Mouse (Mus musculus): ENCODE results near the gene Sptan1. TPM values are rescaled to one million over a fixed set of nuclear protein-coding genes. Genes with fewer than 3 reads are reported as not detected.
A peak's percentile ranks its signal among the peaks of the same experiment; 100 is the strongest.

Sptan1 gene
- total and polyA plus RNA-seq, 3 experiments, result 73.8 to 113 (median 88.0) TPM

- no peak overlapping the region for H3K9ac ChIP-seq (ENCODE audit: insufficient read depth, low read depth)
- H3K79me2 ChIP-seq (replicated peaks; ENCODE audit: control insufficient read depth, extremely low read depth, insufficient read depth, poor library complexity, severe bottlenecking), result no peaks in the 10 kb centered on the region; the same call in 1 of the 2 replicates
- H3K36me3 ChIP-seq (replicated peaks in 1 of 2; ENCODE audit: control insufficient read depth in 1 of 2, insufficient read depth in 1 of 2, low read length in 1 of 2), result peaks cover 85 to 97% of the 10 kb centered on the region in 2 experiments
- H3K4me3 ChIP-seq (replicated peaks in 1 of 3; ENCODE audit: low read depth in 2 of 3, low read length in 2 of 3, poor library complexity in 1 of 3), result no peak overlapping the region
- no peaks in the 10 kb centered on the region for H3K9me3 ChIP-seq (replicated peaks; ENCODE audit: low read length)
- DNase-seq (ENCODE audit: extremely low read depth), result no peak
- H3K27ac ChIP-seq (ENCODE audit: insufficient read depth, low read depth), result no peak overlapping the region
- no peaks in the 10 kb centered on the region for H3K27me3 ChIP-seq (replicated peaks)
- TF ChIP-seq TCF12 (IDR thresholded peaks at IDR 0.05; ENCODE audit: low read depth, low read length), result no peak
- TF ChIP-seq MAFK (IDR thresholded peaks at IDR 0.05; ENCODE audit: insufficient replicate concordance, low read length), result peak; percentile 75; the same call in 1 of the 2 replicates
- in situ Hi-C loops (cut with MboI; ENCODE audit: low pct_ligation_motif_present, low pct_unique_long_range_greater_than_20kb, low sequenced_read_pairs) (no loop called here), dilution Hi-C loops (cut with MboI; ENCODE audit: extremely low pct_ligation_motif_present, extremely low pct_unique_long_range_greater_than_20kb, low sequenced_read_pairs) (no loop called here)
- no peaks in the 10 kb centered on the region for H3K4me1 ChIP-seq (ENCODE audit: control insufficient read depth in 1 of 2, insufficient read depth in 2 of 2)
- H3K4me2 ChIP-seq (ENCODE audit: insufficient read depth, low read depth, poor library complexity, severe bottlenecking), result no peak overlapping the region
Measured at GRCm38 (mm10) chr2:29991962-29992361, 26.6 kb downstream of the Sptan1 start.

GRCm38 (mm10) chr2:30009101-30009500 lies 43.7 kb downstream of the Sptan1 start:
- dilution Hi-C loops (cut with MboI; ENCODE audit: extremely low pct_ligation_motif_present, extremely low pct_unique_long_range_greater_than_20kb, low sequenced_read_pairs) (no loop called here), in situ Hi-C loops (cut with MboI; ENCODE audit: low pct_ligation_motif_present, low pct_unique_long_range_greater_than_20kb, low sequenced_read_pairs) (no loop called here)
- TF ChIP-seq NELFE (IDR thresholded peaks at IDR 0.05; ENCODE audit: low read depth, low read length) (no peak), RCOR1 (conservative IDR thresholded peaks at IDR 0.05; ENCODE audit: low read depth, low read length) (no peak), POLR2A (IDR thresholded peaks at IDR 0.05; ENCODE audit: low read depth, low read length) (no peak), MAFK (IDR thresholded peaks at IDR 0.05; ENCODE audit: insufficient replicate concordance, low read length) (no peak)
- no peaks in the 10 kb centered on the region for H3K27me3 ChIP-seq (replicated peaks)
- no peak overlapping the region for H3K4me2 ChIP-seq (ENCODE audit: insufficient read depth, low read depth, poor library complexity, severe bottlenecking)
- no peak overlapping the region for H3K27ac ChIP-seq (ENCODE audit: insufficient read depth, low read depth)
- peaks cover 76 to 97% of the 10 kb centered on the region in 2 experiments for H3K36me3 ChIP-seq (replicated peaks in 1 of 2; ENCODE audit: control insufficient read depth in 1 of 2, insufficient read depth in 1 of 2, low read length in 1 of 2)
- no peak overlapping the region for H3K9ac ChIP-seq (ENCODE audit: insufficient read depth, low read depth)
- no peaks in the 10 kb centered on the region for H3K9me3 ChIP-seq (replicated peaks; ENCODE audit: low read length)
- no peaks in the 10 kb centered on the region for H3K4me1 ChIP-seq (ENCODE audit: control insufficient read depth in 1 of 2, insufficient read depth in 2 of 2)
- DNase-seq (ENCODE audit: extremely low read depth), result no peak
- H3K79me2 ChIP-seq (replicated peaks; ENCODE audit: control insufficient read depth, extremely low read depth, insufficient read depth, poor library complexity, severe bottlenecking), result no peaks in the 10 kb centered on the region
- no peak overlapping the region for H3K4me3 ChIP-seq (replicated peaks in 1 of 3; ENCODE audit: low read depth in 2 of 3, low read length in 2 of 3, poor library complexity in 1 of 3)

GRCm38 (mm10) chr2:30010840-30011281 lies 45.5 kb downstream of the Sptan1 start:
- in situ Hi-C loops (cut with MboI; ENCODE audit: low pct_ligation_motif_present, low pct_unique_long_range_greater_than_20kb, low sequenced_read_pairs), result no loop called here

More at GRCm38 (mm10) chr2:30010840-30011281, 45.5 kb downstream of the Sptan1 start:
- H3K36me3 ChIP-seq (replicated peaks in 1 of 2; ENCODE audit: control insufficient read depth in 1 of 2, insufficient read depth in 1 of 2, low read length in 1 of 2), result peaks cover 81 to 99% of the 10 kb centered on the region in 2 experiments
- no peak for DNase-seq (ENCODE audit: extremely low read depth)
- no peak overlapping the region for H3K4me3 ChIP-seq (replicated peaks in 1 of 3; ENCODE audit: low read depth in 2 of 3, low read length in 2 of 3, poor library complexity in 1 of 3)
- no peak overlapping the region for H3K4me2 ChIP-seq (ENCODE audit: insufficient read depth, low read depth, poor library complexity, severe bottlenecking)
- H3K9ac ChIP-seq (ENCODE audit: insufficient read depth, low read depth), result no peak overlapping the region
- H3K27me3 ChIP-seq (replicated peaks), result no peaks in the 10 kb centered on the region
- no peak for TF ChIP-seq MAX (IDR thresholded peaks at IDR 0.05; ENCODE audit: low read length)
- no peak for TF ChIP-seq CHD1 (IDR thresholded peaks at IDR 0.05; ENCODE audit: low read depth, low read length)
- no peak for TF ChIP-seq POLR2A (IDR thresholded peaks at IDR 0.05; ENCODE audit: low read depth, low read length)
- TF ChIP-seq BHLHE40 (IDR thresholded peaks at IDR 0.05; ENCODE audit: low read depth, low read length), result no peak
- TF ChIP-seq CHD2 (IDR thresholded peaks at IDR 0.05; ENCODE audit: low read length), result no peak
- no peak for TF ChIP-seq ZC3H11A (IDR thresholded peaks at IDR 0.05; ENCODE audit: low read depth, low read length)
- TF ChIP-seq PAX5 (IDR thresholded peaks at IDR 0.05; ENCODE audit: low read length), result no peak
- TF ChIP-seq TBP (conservative IDR thresholded peaks at IDR 0.05; ENCODE audit: low read depth, low read length), result no peak
- no peak for TF ChIP-seq ZMIZ1 (IDR thresholded peaks at IDR 0.05; ENCODE audit: low read depth, low read length)
- no peak for TF ChIP-seq MAZ (IDR thresholded peaks at IDR 0.05; ENCODE audit: low read depth, low read length)
- no peaks in the 10 kb centered on the region for H3K4me1 ChIP-seq (ENCODE audit: control insufficient read depth in 1 of 2, insufficient read depth in 2 of 2)
- no peaks in the 10 kb centered on the region for H3K79me2 ChIP-seq (replicated peaks; ENCODE audit: control insufficient read depth, extremely low read depth, insufficient read depth, poor library complexity, severe bottlenecking)
- no peak overlapping the region for H3K27ac ChIP-seq (ENCODE audit: insufficient read depth, low read depth)
- dilution Hi-C loops (cut with MboI; ENCODE audit: extremely low pct_ligation_motif_present, extremely low pct_unique_long_range_greater_than_20kb, low sequenced_read_pairs), result no loop called here
- no peaks in the 10 kb centered on the region for H3K9me3 ChIP-seq (replicated peaks; ENCODE audit: low read length)
